Mouse (Mus musculus): ENCODE data around the gene Ccs. TPM values are rescaled to one million over a fixed set of nuclear protein-coding genes. Genes with fewer than 3 reads are reported as not detected.
"Not testable (repeated sequence)": the region's sequence is repeated elsewhere in the genome, so short reads cannot be mapped to it uniquely, and the experiment has no call there.

Ccs gene
- 46.8 and 48.0 TPM in 2 replicates for polyA plus RNA-seq (2014; fragmentation: Nextera tagmentation; extraction: Ambion mirVana)

- peak; percentile 94 for DNase-seq (ENCODE audit: low spot score)
Observed at GRCm38 (mm10) chr19:4839149-4839548, at the start of gene Ccs, which contains the start of gene Ccdc87. TSS of gene Ccs (minus strand) at chr19:4839332. TSS of gene Ccdc87 (plus strand) at chr19:4839366.

GRCm38 (mm10) chr19:4883961-4884360 lies 44.8 kb upstream of the Ccs start:
- ATAC-seq (ENCODE audit: insufficient number of reproducible peaks, low FRiP score, low TSS enrichment, low read depth) (no peak), DNase-seq (ENCODE audit: low spot score) (no peak)
- no peaks in the 10 kb centered on the region for H3K27me3 ChIP-seq (ENCODE audit: control insufficient read depth, insufficient read depth, low read length)
- H3K4me3 ChIP-seq (ENCODE audit: low read depth, low read length), result no peak overlapping the region
- no peak overlapping the region for H3K4me2 ChIP-seq (ENCODE audit: low read depth, severe bottlenecking)
- no peaks in the 10 kb centered on the region for H3K36me3 ChIP-seq (ENCODE audit: control insufficient read depth, insufficient read depth, low read length)
- H3K9ac ChIP-seq (ENCODE audit: low read length), result no peak overlapping the region
- no peaks in the 10 kb centered on the region for H3K4me1 ChIP-seq (ENCODE audit: control insufficient read depth, insufficient read depth, low read length)
- no peak overlapping the region for H3K27ac ChIP-seq (replicated peaks; ENCODE audit: low read depth, low read length)
- WGBS, result 84% methylated on average over 4 of the region's 4 CpGs
- no peaks in the 10 kb centered on the region for H3K9me3 ChIP-seq (ENCODE audit: control insufficient read depth, low read length)

More at GRCm38 (mm10) chr19:4839149-4839548, at the start of gene Ccs, which contains the start of gene Ccdc87:
- H3K27me3 ChIP-seq (ENCODE audit: control insufficient read depth, insufficient read depth, low read length), result peaks cover 18% of the 10 kb centered on the region; the same call in 1 of the 2 replicates
- H3K9me3 ChIP-seq (ENCODE audit: control insufficient read depth, low read length), result no peaks in the 10 kb centered on the region
- ATAC-seq (ENCODE audit: insufficient number of reproducible peaks, low FRiP score, low TSS enrichment, low read depth), result peak; percentile 98
- peaks cover 8% of the 10 kb centered on the region; the same call in 1 of the 2 replicates for H3K4me1 ChIP-seq (ENCODE audit: control insufficient read depth, insufficient read depth, low read length)
- peak within 1 kb of the TSS; percentile 47 for H3K9ac ChIP-seq (ENCODE audit: low read length)
- peak within 1 kb of the TSS; percentile 53 for H3K4me3 ChIP-seq (ENCODE audit: low read depth, low read length)
- no peaks in the 10 kb centered on the region for H3K36me3 ChIP-seq (ENCODE audit: control insufficient read depth, insufficient read depth, low read length)
- WGBS, result 0% methylated on average over 25 of the region's 25 CpGs
- peak within 1 kb of the TSS; percentile 79 for H3K4me2 ChIP-seq (ENCODE audit: low read depth, severe bottlenecking)
- H3K27ac ChIP-seq (replicated peaks; ENCODE audit: low read depth, low read length), result no peak within 1 kb of the TSS

GRCm38 (mm10) chr19:4879324-4879703 lies 40.2 kb upstream of the Ccs start:
- Histone ChIP-seq H3K4me1 (ENCODE audit: control insufficient read depth, insufficient read depth, low read length) (no peaks in the 10 kb centered on the region), H3K9ac (ENCODE audit: low read length) (no peak overlapping the region), H3K27ac (replicated peaks; ENCODE audit: low read depth, low read length) (no peak overlapping the region), H3K36me3 (ENCODE audit: control insufficient read depth, insufficient read depth, low read length) (no peaks in the 10 kb centered on the region), H3K4me3 (ENCODE audit: low read depth, low read length) (peak overlapping the region; percentile 80), H3K9me3 (ENCODE audit: control insufficient read depth, low read length) (no peaks in the 10 kb centered on the region), H3K4me2 (ENCODE audit: low read depth, severe bottlenecking) (peak overlapping the region; percentile 81), H3K27me3 (ENCODE audit: control insufficient read depth, insufficient read depth, low read length) (no peaks in the 10 kb centered on the region)
- 57% methylated on average over 10 of the region's 10 CpGs for WGBS
- no peak for DNase-seq (ENCODE audit: low spot score)
- ATAC-seq (ENCODE audit: insufficient number of reproducible peaks, low FRiP score, low TSS enrichment, low read depth), result no peak

DNA sequence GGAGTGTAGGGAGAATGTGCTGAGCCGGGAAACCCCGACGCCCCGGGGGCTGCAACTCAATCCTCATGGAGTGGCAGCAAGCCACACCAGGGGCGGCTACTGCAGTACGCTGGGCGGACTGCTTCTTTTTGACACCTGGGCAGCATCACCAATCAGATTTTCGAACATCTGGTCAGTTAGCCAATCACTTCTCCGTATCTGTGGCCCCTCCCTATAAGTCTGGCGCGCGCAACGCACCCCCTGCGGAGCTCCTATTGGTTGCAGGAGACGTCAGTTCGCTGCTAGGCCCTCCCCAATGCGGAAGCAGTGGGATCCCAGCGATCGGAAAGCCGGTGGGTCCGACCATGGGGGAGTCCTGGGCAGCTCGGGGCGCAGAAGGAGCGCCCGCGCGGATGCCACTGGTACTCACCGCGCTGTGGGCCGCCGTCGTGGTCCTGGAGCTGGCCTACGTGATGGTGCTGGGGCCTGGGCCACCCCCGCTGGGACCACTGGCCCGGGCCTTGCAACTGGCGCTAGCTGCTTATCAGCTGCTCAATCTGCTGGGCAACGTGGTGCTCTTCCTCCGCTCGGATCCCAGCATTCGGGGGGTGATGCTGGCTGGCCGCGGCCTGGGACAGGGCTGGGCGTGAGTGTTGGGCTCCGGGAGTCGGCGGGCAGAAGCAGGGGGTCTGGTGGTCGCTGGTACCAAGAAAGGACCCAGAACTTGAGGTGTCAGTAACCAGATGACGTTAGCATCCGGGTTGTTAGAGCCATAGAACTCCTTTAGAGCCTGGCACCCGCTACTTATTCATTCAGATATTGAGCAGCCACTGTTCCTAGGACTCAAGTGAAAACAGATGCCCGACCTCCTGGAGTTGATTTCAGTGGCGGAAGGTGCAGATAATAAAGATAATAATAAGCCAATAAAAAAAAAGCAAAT lies 39.5 kb upstream of the Ccs start, which contains the start of gene Zdhhc24:
TSS of gene Zdhhc24 (plus strand) at position 264 of the 919 bp plus-strand sequence.
- Histone ChIP-seq H3K4me3 (ENCODE audit: low read depth, low read length) (peak within 1 kb of the TSS; percentile 80), H3K27ac (replicated peaks; ENCODE audit: low read depth, low read length) (0 out of 2 replicates have a peak within 1 kb of the TSS, but pooled peaks have one; percentile 22), H3K9ac (ENCODE audit: low read length) (peak within 1 kb of the TSS; percentile 61), H3K4me2 (ENCODE audit: low read depth, severe bottlenecking) (peak within 1 kb of the TSS; percentile 81), H3K9me3 (ENCODE audit: control insufficient read depth, low read length) (no peaks in the 10 kb centered on the region), H3K36me3 (ENCODE audit: control insufficient read depth, insufficient read depth, low read length) (no peaks in the 10 kb centered on the region), H3K4me1 (ENCODE audit: control insufficient read depth, insufficient read depth, low read length) (no peaks in the 10 kb centered on the region), H3K27me3 (ENCODE audit: control insufficient read depth, insufficient read depth, low read length) (no peaks in the 10 kb centered on the region)
- DNase-seq (ENCODE audit: low spot score), result peak; percentile 98
- WGBS, result 1% methylated on average over 52 of the region's 52 CpGs
- peak; percentile 94 for ATAC-seq (ENCODE audit: insufficient number of reproducible peaks, low FRiP score, low TSS enrichment, low read depth)

DNA sequence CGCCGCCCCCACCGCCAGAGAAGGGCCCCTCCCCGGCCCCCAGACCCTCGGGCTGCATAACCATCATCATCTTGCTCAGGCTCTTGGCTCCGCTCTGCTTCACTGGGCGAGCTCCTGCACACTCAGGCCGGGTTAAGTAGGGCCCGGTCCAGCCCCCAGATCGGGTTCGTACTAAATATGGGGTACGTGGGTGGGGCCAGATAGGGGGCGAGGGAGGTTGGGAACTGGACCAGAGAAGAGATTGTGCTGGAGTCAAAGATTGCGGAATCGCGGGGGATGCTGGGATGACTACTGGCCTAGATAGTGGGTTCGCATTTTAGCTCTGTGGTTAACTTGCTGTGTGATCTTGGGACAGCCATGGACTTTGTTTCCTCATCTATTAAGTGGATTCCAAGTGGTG lies 38.7 kb upstream of the Ccs start, which contains the start of gene Actn3:
TSS of gene Actn3 (minus strand) at position 125 of the 400 bp plus-strand sequence.
- DNase-seq (ENCODE audit: low spot score), result no peak
- ATAC-seq (ENCODE audit: insufficient number of reproducible peaks, low FRiP score, low TSS enrichment, low read depth), result no peak
- H3K27me3 ChIP-seq (ENCODE audit: control insufficient read depth, insufficient read depth, low read length), result no peaks in the 10 kb centered on the region
- H3K27ac ChIP-seq (replicated peaks; ENCODE audit: low read depth, low read length), result 0 out of 2 replicates have a peak within 1 kb of the TSS, but pooled peaks have one; percentile 22
- H3K4me2 ChIP-seq (ENCODE audit: low read depth, severe bottlenecking), result peak within 1 kb of the TSS; percentile 81
- 6% methylated on average over 17 of the region's 17 CpGs for WGBS
- peak within 1 kb of the TSS; percentile 61 for H3K9ac ChIP-seq (ENCODE audit: low read length)
- H3K9me3 ChIP-seq (ENCODE audit: control insufficient read depth, low read length), result no peaks in the 10 kb centered on the region
- peak within 1 kb of the TSS; percentile 80 for H3K4me3 ChIP-seq (ENCODE audit: low read depth, low read length)
- H3K4me1 ChIP-seq (ENCODE audit: control insufficient read depth, insufficient read depth, low read length), result no peaks in the 10 kb centered on the region
- H3K36me3 ChIP-seq (ENCODE audit: control insufficient read depth, insufficient read depth, low read length), result no peaks in the 10 kb centered on the region

DNA sequence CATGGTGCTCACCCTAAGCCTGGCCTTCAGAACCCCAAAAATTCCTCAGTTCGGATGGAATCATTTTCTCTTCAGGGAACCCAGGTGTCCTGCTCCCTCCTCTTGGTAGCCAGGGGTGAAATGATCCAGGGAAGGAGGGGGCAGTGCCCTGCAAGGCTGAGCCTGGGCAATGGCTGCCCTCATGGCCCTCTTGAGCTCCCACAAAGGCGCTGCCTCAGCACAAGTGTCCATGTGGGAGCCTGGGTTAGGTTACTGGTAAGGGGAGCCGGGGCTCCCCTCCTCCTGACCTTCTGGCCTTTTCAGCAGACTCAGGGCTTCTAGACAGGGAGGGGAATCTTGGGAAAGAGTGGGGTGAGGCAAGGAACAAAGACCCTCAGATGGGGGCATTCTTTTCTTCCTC lies 37.6 kb upstream of the Ccs start:
- H3K9me3 ChIP-seq (ENCODE audit: control insufficient read depth, low read length), result no peaks in the 10 kb centered on the region
- ATAC-seq (ENCODE audit: insufficient number of reproducible peaks, low FRiP score, low TSS enrichment, low read depth) (no peak), DNase-seq (ENCODE audit: low spot score) (no peak)
- H3K9ac ChIP-seq (ENCODE audit: low read length), result no peak overlapping the region
- H3K4me2 ChIP-seq (ENCODE audit: low read depth, severe bottlenecking), result no peak overlapping the region
- H3K27ac ChIP-seq (replicated peaks; ENCODE audit: low read depth, low read length), result no peak overlapping the region
- H3K36me3 ChIP-seq (ENCODE audit: control insufficient read depth, insufficient read depth, low read length), result no peaks in the 10 kb centered on the region
- WGBS, result 68% methylated on average over 3 of the region's 3 CpGs
- no peaks in the 10 kb centered on the region for H3K4me1 ChIP-seq (ENCODE audit: control insufficient read depth, insufficient read depth, low read length)
- H3K27me3 ChIP-seq (ENCODE audit: control insufficient read depth, insufficient read depth, low read length), result no peaks in the 10 kb centered on the region
- no peak overlapping the region for H3K4me3 ChIP-seq (ENCODE audit: low read depth, low read length)

- no peak for DNase-seq (ENCODE audit: low spot score)
- H3K36me3 ChIP-seq (ENCODE audit: control insufficient read depth, insufficient read depth, low read length), result no peaks in the 10 kb centered on the region
- no peaks in the 10 kb centered on the region for H3K27me3 ChIP-seq (ENCODE audit: control insufficient read depth, insufficient read depth, low read length)
- no peak for ATAC-seq (ENCODE audit: insufficient number of reproducible peaks, low FRiP score, low TSS enrichment, low read depth)
- no peak overlapping the region for H3K4me3 ChIP-seq (ENCODE audit: low read depth, low read length)
- no peaks in the 10 kb centered on the region for H3K4me1 ChIP-seq (ENCODE audit: control insufficient read depth, insufficient read depth, low read length)
- WGBS, result 83% methylated on average over 2 of the region's 4 CpGs
- H3K27ac ChIP-seq (replicated peaks; ENCODE audit: low read depth, low read length), result no peak overlapping the region
- H3K9ac ChIP-seq (ENCODE audit: low read length), result no peak overlapping the region
- no peak overlapping the region for H3K4me2 ChIP-seq (ENCODE audit: low read depth, severe bottlenecking)
- no peaks in the 10 kb centered on the region for H3K9me3 ChIP-seq (ENCODE audit: control insufficient read depth, low read length)
Observed at GRCm38 (mm10) chr19:4876241-4876640, 37.1 kb upstream of the Ccs start.

DNA sequence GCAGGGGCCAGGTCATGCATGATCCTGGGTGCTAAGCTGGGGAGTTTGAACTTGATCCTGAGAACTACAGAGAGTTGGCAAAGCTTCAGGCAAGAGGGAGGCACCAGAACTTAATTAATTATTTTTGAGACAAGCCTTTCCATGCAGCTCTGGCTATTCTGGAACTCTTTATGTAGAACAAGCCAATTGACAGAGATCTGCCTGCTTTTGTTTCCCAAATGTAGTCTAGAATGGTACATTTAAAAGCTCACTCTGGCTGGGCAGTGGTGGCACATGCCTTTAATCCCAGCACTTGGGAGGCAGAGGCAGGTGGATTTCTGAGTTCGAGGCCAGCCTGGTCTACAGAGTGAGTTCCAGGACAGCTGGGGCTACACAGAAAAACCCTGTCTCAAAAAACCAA lies 35.5 kb upstream of the Ccs start:
- not testable (repeated sequence) for DNase-seq (ENCODE audit: low spot score); H3K27me3 ChIP-seq (ENCODE audit: control insufficient read depth, insufficient read depth, low read length); H3K4me2 ChIP-seq (ENCODE audit: low read depth, severe bottlenecking); H3K9ac ChIP-seq (ENCODE audit: low read length); ATAC-seq (ENCODE audit: insufficient number of reproducible peaks, low FRiP score, low TSS enrichment, low read depth); H3K4me3 ChIP-seq (ENCODE audit: low read depth, low read length); H3K36me3 ChIP-seq (ENCODE audit: control insufficient read depth, insufficient read depth, low read length); H3K27ac ChIP-seq (replicated peaks; ENCODE audit: low read depth, low read length); H3K9me3 ChIP-seq (ENCODE audit: control insufficient read depth, low read length); H3K4me1 ChIP-seq (ENCODE audit: control insufficient read depth, insufficient read depth, low read length)
- WGBS, result 92% methylated on average over 1 of the region's 1 CpGs
